Mouse (Mus musculus): Measurements from ENCODE around the gene Fgd1. TPM values are rescaled to one million over a fixed set of nuclear protein-coding genes. Genes with fewer than 3 reads are reported as not detected.

Fgd1 gene
- total RNA-seq, 2 experiments from 2014 or later: 49.3 to 51.2 TPM

DNA sequence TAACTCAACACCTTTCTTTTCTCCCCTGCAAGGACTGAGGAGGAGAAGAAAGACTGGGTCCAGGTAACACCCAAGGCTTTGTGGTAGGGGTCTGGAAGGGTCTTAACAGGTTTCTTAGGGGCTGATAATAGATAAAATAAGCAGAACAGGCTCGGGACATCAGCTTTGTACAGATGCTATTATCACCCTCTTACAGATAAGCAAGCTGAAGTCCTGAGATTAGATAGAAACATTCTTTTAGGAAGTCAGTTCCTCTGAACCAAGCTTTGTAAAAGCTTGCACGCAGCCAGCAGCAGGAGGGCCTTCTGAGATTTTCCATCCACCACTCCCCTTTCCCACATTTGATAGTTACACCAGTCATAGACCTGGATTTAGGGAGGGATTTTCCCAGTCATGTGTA is 39.6 kb downstream of the Fgd1 start:
- DNase-seq: no peak
- intact Hi-C loops (cut with DNase I): no loop called here

DNA sequence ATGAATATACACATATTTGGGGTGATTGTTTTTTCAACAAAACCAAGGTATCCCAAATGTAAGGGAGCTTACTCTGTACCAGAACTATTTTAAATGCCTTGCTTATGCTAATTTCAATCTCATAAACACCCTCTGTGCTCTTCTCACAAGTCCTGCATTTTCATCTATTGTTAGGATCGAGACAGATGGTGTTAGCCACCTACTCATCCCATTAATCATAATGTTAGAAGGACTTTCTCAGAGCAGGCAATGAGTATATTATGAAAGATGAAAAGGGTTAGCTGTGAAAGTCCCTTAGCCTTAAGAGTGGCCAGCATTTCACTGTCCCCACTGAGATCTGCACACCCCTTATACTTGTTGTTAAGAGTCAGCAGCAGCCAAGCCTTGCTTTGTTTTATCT is 41.5 kb downstream of the Fgd1 start:
- intact Hi-C loops (cut with DNase I): no loop called here
- DNase-seq: no peak

DNA sequence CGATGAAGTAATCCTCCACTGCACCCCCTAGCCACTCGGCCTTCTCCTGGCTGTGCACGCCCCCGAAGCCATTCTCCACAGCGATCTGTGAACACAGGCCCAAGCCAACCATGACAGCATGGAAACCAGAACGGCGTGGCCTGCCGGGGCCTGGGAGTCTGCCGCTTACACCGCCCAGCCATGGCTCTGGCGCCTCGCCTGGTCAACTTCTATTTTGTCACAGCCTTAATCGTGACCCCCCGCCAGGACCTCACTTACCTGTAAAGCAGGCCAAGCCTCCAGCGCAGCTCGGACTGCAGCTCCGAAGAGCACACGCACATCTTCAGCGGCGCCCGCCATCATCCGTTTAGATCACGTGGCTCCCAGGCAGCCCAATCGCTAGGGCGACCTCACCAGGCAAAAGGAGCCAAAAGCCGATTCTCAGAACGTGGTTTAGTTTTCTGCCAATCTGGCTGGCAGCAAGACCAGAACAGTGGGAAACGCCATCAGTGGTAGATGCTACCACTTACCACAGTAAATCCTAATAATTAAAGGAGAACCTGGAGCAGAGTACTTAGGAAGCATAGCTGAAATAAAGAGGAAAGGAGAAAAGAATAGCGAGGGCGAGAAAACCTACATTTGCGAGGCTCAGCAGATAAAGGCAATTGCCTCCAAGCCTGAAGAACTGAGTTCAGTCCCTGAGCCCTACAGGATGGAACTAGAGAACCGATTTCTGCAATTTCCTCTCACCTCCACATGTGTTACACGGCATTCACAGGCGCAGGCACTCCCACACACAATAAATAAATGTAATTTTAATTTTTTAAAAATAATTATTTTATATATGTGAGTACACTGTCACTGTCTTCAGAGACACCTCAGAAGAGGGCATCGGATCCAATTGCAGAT is 50.5 kb downstream of the Fgd1 start, which contains the start of gene Tsr2:
TSS of gene Tsr2 (minus strand) at position 373 of the 888 bp plus-strand sequence.
- DNase-seq: peak; percentile 74
- intact Hi-C loops (cut with DNase I): no loop called here

GRCm38 (mm10) chrX:151107301-151108067 is 61.5 kb downstream of the Fgd1 start:
- DNase-seq: no peak
- intact Hi-C loops (cut with DNase I): no loop called here

DNA sequence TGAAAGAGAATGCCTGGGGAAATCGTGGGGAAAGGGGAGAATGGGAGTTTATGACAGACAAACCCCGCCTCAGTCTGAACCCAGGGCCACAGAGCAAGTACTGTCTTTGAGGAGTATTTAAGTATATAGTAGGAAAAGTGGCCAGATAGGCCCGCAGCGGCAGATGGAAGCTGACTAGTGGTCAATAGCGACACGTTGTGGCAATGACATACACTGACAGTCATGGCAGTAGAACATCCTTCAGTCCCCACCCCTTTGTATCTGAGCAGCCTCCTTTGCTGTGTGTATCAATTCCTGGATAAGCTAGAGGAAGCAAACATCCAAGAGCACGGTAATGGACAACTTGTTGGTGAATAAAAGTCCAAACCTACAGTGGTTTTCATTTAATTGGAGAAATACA is 70.8 kb downstream of the Fgd1 start:
- peak; percentile 17 for DNase-seq
- intact Hi-C loops (cut with DNase I): no loop called here

- intact Hi-C loops (cut with DNase I): no loop called here
- DNase-seq: peak; percentile 2
These were observed 71.5 kb downstream of the Fgd1 start for GRCm38 (mm10) chrX:151117432-151117831.

GRCm38 (mm10) chrX:151123933-151124332 is 78.0 kb downstream of the Fgd1 start:
- intact Hi-C loops (cut with DNase I): no loop called here
- no peak for DNase-seq

- DNase-seq: no peak
- intact Hi-C loops (cut with DNase I): no loop called here
These were observed 84.5 kb downstream of the Fgd1 start for GRCm38 (mm10) chrX:151130493-151130892.

GRCm38 (mm10) chrX:151132785-151133184 is 86.8 kb downstream of the Fgd1 start:
- no peak for DNase-seq
- intact Hi-C loops (cut with DNase I): no loop called here

Other genes starting within 250 kb of the Fgd1 start
- 100 to 1,000 TPM; 166 to 172 TPM for gene Maged2, start 231.8 kb upstream of the Fgd1 start, total RNA-seq (2021)
- gene Gnl3l, start 28.8 kb upstream of the Fgd1 start, total RNA-seq (2021): 100 to 1,000 TPM; 174 to 191 TPM
- gene Tsr2, start 50.4 kb downstream of the Fgd1 start, total RNA-seq (2021): 10 to 100 TPM; 36.7 to 38.7 TPM
- 10 to 100 TPM; 60.9 to 62.2 TPM for gene Wnk3, start 151.9 kb downstream of the Fgd1 start, total RNA-seq (2021)

Measured in left cerebral cortex, postnatal 4 days (tissue).